Mouse (Mus musculus) mouse embryonic stem cell (cell line): ENCODE results near the gene Tff1.

Source experiments
- in situ Hi-C, 2 experiments: fragments of 300-500 bp; cut with MboI; formaldehyde crosslinking; loops; 1 replicate in 1 of 2; 3 replicates in 1 of 2; pipeline ENCODE4 v1.14.3; 2019 to 2020; ENCODE audit warnings: low sequenced_read_pairs in 2 of 2, low pct_unique_long_range_greater_than_20kb in 1 of 2, mixed read lengths in 1 of 2; ENCODE audit not compliant: unreplicated experiment in 1 of 2

The Tff1 gene

GRCm38 (mm10) chr17:31121975-31122374, 43.1 kb downstream of the Tff1 start:
- in situ Hi-C loops: no loop called here

GRCm38 (mm10) chr17:31119429-31119828, 45.6 kb downstream of the Tff1 start:
- in situ Hi-C loops: loop anchor here in 1 of 2 experiments (5.0 kb wide), 1 partner anchor 102 kb away; no protein-coding TSS in a partner anchor

- in situ Hi-C loops: loop anchor here in 1 of 2 experiments (5.0 kb wide), 1 partner anchor 101 kb away; no protein-coding TSS in a partner anchor
These were observed 47.1 kb downstream of the Tff1 start for GRCm38 (mm10) chr17:31117946-31118345.

- in situ Hi-C loops: loop anchor here in 1 of 2 experiments (5.0 kb wide), 1 partner anchor 99 kb away; no protein-coding TSS in a partner anchor
These were observed 49.0 kb downstream of the Tff1 start for GRCm38 (mm10) chr17:31116063-31116462.

- in situ Hi-C loops: loop anchor here in 1 of 2 experiments (5.0 kb wide), 1 partner anchor 96 kb away; no protein-coding TSS in a partner anchor
These were observed 51.8 kb downstream of the Tff1 start for GRCm38 (mm10) chr17:31113191-31113856.
